Mouse (Mus musculus): ENCODE data around the gene Asphd2.
"Not testable (repeated sequence)": the region's sequence is repeated elsewhere in the genome, so short reads cannot be mapped to it uniquely, and the experiment has no call there.

Gene Asphd2

GRCm38 (mm10) chr5:112394779-112395443, at the start of gene Asphd2:
Gene Asphd2, minus strand, starts transcription at chr5:112394866.
- peak; percentile 82 for DNase-seq (ENCODE audit: low spot score)

- DNase-seq (ENCODE audit: low spot score) = no peak
These were observed 43.9 kb upstream of the Asphd2 start for GRCm38 (mm10) chr5:112438535-112438934.

GRCm38 (mm10) chr5:112433004-112433403, 38.3 kb upstream of the Asphd2 start:
- DNase-seq (ENCODE audit: low spot score) = peak; percentile 87

DNA sequence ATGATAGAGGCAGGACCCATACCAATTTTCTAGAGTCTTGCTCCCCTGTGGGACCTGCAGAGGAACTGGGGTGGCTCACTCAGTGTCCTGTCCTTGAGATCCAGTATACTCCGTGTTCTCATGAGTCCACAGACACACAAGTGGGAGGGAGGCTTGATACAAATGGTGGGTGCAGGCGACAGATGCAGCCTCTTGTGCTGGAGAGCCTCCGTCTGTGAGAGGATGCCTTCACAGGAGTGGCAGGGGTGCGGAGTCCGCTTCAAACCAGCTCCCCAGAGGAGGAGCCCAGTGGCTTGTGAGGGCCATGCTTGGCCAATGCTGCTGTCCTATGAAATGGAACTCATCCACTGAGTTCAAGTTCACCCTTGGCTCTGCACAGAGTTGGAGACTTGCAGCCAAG, 37.4 kb upstream of the Asphd2 start:
- no peak for DNase-seq (ENCODE audit: low spot score)

- no peak for DNase-seq (ENCODE audit: low spot score)
These were observed 36.6 kb upstream of the Asphd2 start for GRCm38 (mm10) chr5:112431120-112431775.

DNA sequence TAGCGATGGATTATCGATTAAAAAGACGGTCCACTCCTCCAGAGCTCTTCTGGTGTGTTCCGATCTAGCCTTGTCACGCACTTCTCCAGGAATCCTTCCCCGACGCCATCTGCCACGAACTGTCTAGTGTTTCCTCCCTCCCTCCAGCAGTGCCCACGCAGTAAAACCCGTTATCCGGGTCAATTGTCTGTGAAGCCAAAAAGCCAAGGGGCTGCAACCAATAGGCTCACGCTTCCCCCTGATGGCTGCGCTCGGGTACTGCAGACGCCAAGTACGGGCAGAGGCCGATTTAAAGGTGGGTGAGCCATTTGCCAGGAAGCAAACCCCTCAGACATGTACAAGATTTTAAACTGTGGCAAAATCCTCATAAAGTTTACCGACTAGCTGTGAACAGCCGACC, 34.3 kb upstream of the Asphd2 start:
- DNase-seq (ENCODE audit: low spot score) = peak; percentile 84

DNA sequence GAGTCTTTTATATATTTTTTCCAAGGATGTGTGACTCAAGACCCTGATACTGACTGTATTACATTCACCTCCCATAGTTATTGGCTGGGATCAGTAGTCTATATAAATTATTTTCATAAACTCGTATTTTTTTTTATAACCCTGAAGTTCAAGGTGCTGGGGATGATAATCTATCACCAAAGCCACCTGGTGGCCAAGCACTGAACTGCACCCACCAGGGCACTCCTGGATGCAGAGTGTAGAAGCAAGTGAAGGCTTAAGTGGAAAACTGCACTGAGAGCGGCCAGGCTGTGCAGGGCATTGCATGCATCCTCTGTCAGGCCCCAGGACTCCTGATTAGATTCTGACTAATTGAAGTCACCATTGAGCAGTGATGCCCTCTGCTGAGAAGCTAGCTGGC, 32.6 kb upstream of the Asphd2 start:
- DNase-seq (ENCODE audit: low spot score) = peak; percentile 84

GRCm38 (mm10) chr5:112426635-112427034, 32.0 kb upstream of the Asphd2 start:
- no peak for DNase-seq (ENCODE audit: low spot score)

DNA sequence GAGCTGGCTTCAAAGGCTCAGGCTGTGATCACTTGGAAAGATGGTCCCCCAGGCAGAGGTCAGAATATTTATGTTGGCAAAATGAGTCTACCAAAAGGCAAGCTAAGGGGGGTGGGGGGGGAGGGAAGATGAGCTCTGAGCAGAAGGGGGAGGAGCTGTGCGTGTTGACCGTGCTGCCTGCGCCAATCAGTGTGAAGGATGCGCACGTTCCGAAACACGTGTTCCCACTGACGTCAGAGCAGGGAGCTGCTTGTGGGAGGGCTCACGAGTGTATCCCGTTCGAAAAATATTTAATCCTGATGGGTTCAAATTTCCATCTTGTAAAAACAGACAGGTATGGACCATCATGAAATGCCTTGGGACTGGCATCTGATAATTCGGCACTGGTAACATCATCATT, 24.9 kb upstream of the Asphd2 start:
- DNase-seq (ENCODE audit: low spot score) = no peak

GRCm38 (mm10) chr5:112418023-112418422, 23.4 kb upstream of the Asphd2 start:
- DNase-seq (ENCODE audit: low spot score) = no peak

DNA sequence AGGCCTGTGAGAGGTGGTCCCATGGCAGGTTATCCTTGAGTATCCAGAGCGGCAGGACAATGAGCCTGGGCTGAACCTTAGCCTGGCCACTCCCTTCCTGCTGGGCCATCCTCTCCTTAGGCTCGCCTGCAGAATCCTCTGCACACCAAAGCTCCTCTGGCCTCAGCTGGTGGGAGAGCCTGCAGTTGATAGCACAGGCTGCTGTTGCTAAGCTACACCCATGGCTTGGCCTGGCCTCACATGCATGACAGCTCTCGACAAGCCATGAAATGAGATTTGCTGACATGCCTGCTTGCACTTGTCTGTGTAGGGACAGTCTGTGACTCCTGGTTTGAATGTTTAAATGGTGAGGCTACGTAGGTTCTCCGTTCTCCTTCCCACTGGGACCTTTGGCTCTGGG, 22.0 kb upstream of the Asphd2 start:
- peak; percentile 67 for DNase-seq (ENCODE audit: low spot score)

- DNase-seq (ENCODE audit: low spot score) = not testable (repeated sequence)
These were observed 18.1 kb upstream of the Asphd2 start for GRCm38 (mm10) chr5:112412781-112413180.

DNA sequence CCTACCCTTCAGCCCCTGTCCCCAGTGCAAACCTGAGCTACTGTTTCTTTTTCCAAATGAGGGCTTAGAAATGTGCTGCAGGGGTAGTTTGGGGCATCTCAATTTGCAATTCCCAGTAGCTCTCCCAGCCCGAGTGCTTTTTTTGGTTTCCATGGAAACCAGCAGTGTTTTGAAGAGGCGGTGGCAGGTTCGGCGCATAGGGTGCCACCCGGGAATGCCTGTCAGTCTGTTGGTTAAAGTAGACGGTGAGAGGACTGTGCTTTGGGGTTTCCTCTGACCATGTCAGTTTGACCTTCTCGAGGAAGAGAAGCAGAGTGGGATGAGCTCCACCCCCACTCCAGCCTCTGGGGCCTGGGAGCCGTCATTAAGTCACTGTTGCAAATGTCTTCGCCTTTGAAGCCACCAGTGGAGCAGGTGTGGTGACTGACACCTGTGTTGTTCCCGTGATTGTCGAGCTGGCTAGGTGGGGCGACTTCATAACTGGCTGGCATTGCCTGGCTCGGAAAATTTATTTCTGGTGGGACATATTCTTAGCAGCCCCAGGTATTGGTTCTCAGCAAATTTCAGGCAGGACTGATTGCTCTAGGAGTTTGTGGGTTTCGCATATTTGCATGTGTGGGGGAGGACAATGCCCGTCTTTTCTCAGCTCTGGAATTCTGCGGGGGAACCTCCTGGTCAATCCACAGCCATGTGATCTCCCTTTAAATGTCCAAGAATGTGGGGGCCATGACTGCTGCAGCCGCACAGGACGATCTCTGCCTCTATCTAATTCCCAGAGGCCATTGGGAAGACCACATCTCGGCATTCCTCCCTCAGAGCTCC, 17.1 kb upstream of the Asphd2 start:
- DNase-seq (ENCODE audit: low spot score) = peak; percentile 31

GRCm38 (mm10) chr5:112411072-112411471, 16.4 kb upstream of the Asphd2 start:
- no peak for DNase-seq (ENCODE audit: low spot score)

DNA sequence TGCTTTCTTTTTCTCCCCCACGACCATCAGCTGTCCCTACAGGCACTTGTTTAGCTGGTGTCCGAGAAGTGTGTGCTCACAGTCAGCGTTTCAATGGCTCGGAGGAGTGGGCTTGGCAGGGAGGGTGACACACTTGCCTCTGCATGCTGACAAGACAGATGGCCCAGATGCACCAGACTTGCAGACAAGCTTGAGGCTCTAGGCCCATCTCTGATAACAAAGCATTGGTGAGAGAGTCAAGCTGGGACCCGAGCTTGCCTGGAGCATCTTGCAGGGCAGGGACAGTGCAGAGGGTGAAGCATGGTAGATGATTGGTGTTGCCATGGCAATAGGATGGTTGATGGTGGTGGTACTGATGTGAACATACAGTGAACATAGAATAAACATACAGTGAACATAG, 14.6 kb upstream of the Asphd2 start:
- no peak for DNase-seq (ENCODE audit: low spot score)

- no peak for DNase-seq (ENCODE audit: low spot score)
These were observed 11.4 kb upstream of the Asphd2 start for GRCm38 (mm10) chr5:112406017-112406416.

DNA sequence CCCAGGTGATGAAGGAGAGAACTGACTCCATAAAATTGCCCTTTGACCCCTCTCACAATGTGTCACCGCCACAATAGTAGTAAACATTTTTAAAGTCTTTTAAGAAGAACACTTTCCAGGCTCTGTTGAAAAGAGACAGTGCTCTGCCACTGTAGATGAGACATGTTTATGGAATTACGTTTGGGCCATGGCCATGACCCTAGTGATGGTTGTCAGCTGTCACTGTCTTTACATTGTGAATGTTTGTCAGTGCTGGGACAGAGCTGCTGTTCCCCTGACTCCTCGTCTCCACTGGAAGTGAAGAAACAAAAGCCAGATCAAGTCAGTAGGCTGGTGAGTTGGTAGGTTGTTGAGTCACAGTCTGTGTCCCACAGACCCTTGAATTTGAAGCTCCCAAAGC, 7.8 kb upstream of the Asphd2 start:
- no peak for DNase-seq (ENCODE audit: low spot score)

- no peak for DNase-seq (ENCODE audit: low spot score)
These were observed 4.6 kb upstream of the Asphd2 start for GRCm38 (mm10) chr5:112399284-112399683.

DNA sequence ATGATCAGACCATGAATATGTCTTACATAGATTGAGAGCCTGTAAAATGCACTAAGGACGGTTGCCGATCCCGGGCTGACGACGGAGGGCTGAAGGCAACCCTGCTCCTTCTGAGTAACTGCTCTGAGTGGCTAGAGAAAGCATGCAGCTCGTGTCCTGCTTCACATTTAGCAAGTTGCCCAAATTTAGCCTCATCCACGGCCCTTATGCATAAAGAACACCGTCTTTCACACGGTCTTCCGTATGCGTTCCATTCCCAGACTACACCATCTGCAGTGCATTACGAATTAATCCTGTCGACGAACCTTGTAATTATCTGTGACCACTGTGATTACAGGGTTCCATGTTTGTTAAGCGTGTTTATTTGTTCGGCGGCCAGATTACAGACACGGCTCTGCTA, 1.4 kb upstream of the Asphd2 start:
- no peak for DNase-seq (ENCODE audit: low spot score)

DNA sequence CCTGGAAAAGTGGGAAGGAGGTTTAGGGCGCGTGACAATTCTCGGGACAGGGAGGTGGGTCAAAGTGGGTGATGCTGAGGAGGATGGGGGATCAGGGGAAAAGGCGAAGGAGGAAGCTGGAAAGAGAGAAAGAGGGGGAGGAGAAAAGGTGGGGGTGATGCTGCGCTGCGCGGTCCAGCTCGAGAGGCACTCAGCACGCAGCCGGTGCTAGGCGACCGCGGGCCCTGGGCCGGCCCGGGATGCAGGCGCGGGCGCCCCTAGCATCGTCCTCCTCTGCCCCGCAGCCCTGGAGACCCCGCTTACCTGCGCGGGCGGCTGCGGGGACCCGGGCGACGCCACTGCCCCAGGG, 277 bp downstream of the Asphd2 start:
- DNase-seq (ENCODE audit: low spot score) = no peak

DNA sequence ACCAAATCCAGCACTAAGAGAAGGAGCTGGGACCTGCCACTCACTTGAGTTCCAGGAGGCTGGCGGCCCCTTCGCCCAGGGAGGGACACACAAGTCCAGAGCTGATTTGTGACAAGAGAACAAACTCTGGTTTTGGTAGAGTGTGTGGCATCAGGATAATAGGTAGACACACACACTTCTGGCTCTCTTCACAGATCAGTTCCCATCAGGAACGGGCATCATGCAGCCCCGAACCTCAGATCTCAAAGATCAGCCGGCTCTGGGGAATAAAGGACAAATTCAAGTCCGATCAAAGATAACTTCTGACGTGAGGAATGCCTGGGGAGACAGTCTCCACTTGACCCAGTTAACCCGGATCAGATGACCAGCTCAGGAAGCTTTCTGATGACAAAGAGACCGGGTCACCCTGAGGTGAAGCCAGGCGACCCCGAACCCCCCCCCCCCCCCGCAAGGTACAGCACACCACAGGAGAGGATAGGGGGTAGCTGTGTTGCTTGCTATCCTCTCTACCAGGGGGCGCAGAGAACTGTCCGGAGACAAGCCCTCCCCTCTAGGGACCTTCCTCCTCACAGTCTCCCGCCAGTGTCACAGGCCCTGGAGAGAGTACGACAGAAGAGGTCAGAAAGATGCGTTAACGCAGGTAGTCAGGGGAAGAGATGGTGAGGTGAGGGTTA, 788 bp downstream of the Asphd2 start:
- DNase-seq (ENCODE audit: low spot score) = peak; percentile 29

DNA sequence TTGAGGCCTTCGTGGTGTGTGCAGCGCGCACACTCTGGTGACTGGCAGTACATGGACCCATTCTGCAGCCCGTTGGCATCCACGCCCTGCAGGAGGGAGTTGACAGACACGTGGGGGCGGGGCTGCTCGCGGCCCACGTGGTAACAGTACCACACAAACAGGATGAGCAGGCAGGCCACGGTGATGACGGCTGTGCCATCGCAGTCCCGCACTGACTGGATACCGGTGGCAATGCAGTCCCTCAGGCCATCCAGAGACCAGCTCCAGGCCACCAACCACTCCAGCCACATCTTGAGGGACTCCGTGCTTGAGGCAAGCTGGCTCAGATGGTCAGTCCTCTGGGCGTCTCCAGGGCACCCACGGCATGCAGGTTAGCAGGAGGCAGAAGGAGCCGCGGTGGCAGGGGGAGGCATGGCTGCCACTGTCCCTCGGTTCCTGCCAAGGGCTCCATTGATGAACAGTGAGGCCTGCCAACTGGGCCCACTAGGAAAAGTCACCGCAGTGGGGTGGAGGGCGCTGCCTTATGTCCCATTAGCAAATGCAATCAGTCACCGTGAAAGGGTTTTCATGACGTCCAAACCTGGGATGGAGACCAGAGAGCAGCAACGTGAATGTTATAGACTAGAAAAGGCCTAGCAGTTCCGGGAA, 2.9 kb downstream of the Asphd2 start:
- DNase-seq (ENCODE audit: low spot score) = no peak

Measured in retina, embryonic 14.5 days (tissue).